Mouse (Mus musculus): Measurements from ENCODE around the gene Cxxc4. TPM values are rescaled to one million over a fixed set of nuclear protein-coding genes. Genes with fewer than 3 reads are reported as not detected.

Cxxc4 gene
- polyA plus RNA-seq, 1 experiment from 2014 or later: not detected

DNA sequence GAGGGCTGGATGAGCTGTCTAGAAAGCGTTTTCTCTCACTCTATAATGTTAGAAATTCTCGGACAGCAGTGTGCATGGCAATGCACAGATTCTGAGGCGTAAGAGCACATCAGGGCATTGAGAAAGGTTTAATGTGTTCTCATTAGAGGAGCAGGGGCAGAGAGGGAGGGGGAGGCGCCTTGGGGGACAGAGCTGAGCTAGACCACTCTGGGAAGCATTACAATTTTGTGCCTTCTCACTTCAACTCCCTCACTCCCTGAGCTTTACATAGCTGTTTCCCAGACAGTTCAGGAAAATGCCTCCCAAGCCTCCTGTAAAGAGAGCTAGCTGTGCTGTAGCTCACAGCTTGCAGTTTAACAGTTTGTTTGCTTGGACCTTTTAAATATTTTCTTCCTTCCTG is 70.2 kb downstream of the Cxxc4 start:
- Histone ChIP-seq H3K79me2 (ENCODE audit: inconsistent target) (no peaks in the 10 kb centered on the region), H3K27ac (no peak overlapping the region), H3K36me3 (ENCODE audit: inconsistent target) (no peaks in the 10 kb centered on the region), H3K4me3 (ENCODE audit: inconsistent target) (no peak overlapping the region)
- 84% methylated on average over 4 of the region's 4 CpGs for WGBS (ENCODE audit: missing documents)

DNA sequence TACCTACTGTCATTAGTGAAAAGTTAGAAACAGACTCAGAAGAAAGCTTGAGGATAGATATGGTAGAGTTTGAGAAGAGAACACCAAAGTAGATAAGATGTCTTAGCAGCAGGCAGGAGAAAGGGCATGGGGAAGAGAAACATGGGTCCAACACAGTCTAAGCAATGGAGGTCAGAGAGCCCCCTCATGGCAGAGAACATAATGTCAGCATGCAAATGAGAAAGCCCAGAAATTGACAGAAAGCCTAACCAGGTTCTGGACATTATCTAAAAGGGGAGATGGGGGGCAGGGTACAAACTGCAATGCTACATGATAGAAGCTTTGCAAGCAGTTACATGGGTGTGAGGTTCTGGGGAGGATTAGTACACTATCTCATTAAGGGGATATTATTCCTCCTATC is 71.5 kb downstream of the Cxxc4 start:
- H3K79me2 ChIP-seq (ENCODE audit: inconsistent target): no peaks in the 10 kb centered on the region
- no peaks in the 10 kb centered on the region for H3K36me3 ChIP-seq (ENCODE audit: inconsistent target)
- H3K27ac ChIP-seq: no peak overlapping the region
- H3K4me3 ChIP-seq (ENCODE audit: inconsistent target): no peak overlapping the region
